Mouse (Mus musculus): Measurements from ENCODE around the gene Urah. TPM values are rescaled to one million over a fixed set of nuclear protein-coding genes. Genes with fewer than 3 reads are reported as not detected.

The Urah gene
- total RNA-seq, 2 experiments from 2014 or later: not detected

DNA sequence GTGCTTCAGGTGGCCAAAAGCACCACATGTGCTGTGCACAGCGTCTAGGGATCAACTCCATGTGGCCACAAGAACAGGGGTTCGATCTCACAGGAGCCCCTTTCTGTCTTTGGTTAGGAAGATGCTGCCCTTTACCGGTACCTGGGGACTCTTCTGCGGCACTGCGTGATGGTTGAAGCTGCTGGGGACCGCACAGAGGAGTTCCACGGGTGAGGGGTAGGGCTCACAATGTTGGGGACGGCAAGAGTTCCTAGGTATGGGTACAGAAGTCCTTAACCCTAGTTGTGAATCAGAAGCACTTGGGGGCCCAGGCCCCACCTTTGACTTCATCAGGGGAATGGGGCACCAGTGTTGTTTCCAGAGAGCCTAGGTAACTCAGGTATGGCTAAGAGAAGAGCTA, 23.9 kb downstream of the Urah start:
- no peak for ATAC-seq (replicated peaks; ENCODE audit: low FRiP score, poor library complexity, severe bottlenecking)

DNA sequence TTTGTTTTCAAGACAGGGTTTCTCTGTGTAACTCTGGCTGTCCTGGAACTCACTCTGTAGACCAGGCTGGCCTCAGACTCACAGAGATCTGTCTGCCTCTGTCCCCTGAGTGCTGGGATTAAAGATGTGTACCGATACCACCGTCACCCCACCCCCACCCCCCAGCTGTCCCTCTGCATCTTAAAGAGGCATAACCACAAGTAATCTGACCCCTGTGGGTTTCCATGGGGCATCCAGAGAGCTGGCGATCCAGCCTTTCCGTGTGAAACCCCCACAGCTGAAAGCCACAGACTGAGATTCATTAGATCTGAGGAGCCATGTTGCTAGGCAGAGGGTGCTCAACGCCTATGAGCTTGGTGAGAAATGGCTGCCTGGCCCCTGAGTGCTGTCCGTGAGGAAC, 25.2 kb downstream of the Urah start:
- no peak for ATAC-seq (replicated peaks; ENCODE audit: low FRiP score, poor library complexity, severe bottlenecking)

DNA sequence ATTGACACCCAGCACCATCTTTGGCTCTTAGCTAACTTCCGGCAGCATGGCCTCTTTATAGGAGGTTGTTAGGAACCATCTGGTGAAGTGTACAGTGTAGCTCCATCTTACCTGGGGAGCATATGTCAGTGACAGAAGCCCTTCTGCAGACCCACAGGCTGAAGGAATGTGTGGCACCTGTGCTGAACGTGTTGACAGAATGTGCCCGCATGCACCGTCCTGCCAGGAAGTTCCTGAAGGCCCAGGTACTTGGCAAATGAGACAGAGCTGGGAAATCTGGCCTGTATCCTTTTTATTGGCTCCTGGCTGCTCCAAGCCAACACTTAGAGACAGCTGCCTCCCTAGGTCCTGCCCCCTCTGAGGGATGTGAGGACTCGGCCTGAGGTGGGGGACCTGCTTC, 25.9 kb downstream of the Urah start:
- no peak for ATAC-seq (replicated peaks; ENCODE audit: low FRiP score, poor library complexity, severe bottlenecking)

DNA sequence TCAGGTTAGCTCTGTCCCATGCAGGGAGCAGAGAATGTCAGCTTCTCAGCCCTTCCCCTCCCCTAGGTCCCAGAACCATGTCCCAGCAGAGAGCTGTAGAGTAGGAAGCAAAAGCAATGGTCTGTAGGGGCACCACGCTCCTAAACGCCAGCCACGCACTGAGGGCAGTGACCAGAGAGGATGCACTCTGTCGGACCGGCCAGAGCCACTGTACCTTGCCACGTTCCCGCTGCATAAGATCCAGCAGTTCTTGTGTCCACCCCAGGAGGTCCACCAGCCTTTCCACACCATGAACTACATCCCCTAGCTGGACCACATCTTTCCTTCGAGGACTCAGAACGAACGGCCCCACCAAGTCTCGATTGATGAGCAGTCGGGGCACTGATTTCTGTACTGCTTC, 29.9 kb downstream of the Urah start:
- no peak for ATAC-seq (replicated peaks; ENCODE audit: low FRiP score, poor library complexity, severe bottlenecking)

DNA sequence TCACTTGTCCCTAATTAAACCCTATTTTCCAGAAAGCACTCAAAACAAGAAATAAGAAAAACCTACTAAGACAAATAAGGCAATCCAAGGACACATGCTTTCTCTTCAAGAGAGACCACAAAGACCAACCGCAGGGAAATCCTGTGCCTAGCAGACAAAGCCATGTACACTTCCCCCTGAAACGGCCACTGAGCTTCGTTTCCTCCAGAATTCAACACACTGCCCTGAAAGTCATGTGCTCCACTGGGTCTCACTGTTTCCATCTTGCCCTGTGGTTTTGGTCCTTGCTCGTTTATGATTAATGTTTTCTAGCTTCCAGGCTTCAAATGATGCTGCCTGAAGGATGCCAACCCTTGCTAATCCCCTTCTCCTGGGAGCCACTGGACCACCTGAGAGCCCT, 39.4 kb downstream of the Urah start:
- no peak for ATAC-seq (replicated peaks; ENCODE audit: low FRiP score, poor library complexity, severe bottlenecking)

DNA sequence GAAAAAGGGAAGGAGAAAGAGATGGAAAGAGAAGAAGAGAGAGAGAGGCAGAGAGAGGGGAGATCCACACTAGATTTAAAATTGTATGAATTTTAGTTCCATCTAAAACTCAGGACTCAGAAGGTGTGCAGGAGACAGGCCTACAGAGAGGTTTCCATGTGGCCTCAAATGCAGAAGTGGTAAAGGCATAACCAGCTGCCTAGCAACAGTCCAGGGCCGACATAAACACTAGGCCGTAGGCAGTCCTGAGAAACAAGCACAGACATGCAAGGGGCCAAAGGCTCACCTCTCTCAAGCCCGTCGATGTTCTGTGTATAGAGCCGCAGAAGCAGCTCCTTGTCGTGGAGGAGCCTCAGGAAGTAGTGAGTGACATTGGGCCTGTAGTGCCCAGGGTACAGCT, 42.5 kb downstream of the Urah start:
- ATAC-seq (replicated peaks; ENCODE audit: low FRiP score, poor library complexity, severe bottlenecking): no peak

DNA sequence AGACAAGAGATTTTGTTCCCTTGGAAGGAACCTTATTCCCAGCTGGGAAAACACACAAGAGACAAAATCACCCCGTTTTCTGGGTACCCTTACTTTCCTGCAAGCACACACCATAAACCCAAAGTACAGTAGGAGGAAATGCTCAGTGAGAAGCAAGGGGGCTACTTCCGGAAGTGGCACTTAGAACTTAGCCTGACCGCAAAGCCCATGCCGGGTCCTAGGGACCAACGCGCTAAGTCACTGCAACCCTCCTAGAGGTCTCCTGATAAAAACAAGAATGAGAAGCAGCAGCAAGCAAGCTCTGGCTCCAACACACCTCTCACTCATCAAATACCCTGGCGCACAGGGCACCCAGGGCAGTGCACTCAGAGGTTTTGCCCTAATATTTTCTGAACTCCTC, 44.5 kb downstream of the Urah start:
- no peak for ATAC-seq (replicated peaks; ENCODE audit: low FRiP score, poor library complexity, severe bottlenecking)

DNA sequence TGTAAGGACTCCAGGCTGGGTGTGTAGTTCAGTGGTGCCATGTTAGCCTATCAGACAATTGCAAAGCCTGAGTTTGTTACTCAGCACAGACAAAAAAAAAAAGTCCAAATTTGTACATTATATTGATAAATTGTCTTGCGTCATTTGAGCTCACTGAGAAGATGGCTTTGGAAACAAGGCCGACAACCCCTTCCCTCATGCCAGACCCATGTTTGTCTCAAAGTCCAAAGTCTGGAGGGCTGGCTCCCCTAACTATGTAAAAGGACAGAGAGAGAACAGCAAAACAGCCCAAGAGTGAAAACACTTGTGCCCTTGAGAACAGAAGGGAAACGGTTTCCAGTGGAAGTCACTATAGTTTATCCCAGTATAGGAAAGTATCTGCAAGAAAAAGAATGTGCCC, 45.6 kb downstream of the Urah start:
- ATAC-seq (replicated peaks; ENCODE audit: low FRiP score, poor library complexity, severe bottlenecking): no peak

DNA sequence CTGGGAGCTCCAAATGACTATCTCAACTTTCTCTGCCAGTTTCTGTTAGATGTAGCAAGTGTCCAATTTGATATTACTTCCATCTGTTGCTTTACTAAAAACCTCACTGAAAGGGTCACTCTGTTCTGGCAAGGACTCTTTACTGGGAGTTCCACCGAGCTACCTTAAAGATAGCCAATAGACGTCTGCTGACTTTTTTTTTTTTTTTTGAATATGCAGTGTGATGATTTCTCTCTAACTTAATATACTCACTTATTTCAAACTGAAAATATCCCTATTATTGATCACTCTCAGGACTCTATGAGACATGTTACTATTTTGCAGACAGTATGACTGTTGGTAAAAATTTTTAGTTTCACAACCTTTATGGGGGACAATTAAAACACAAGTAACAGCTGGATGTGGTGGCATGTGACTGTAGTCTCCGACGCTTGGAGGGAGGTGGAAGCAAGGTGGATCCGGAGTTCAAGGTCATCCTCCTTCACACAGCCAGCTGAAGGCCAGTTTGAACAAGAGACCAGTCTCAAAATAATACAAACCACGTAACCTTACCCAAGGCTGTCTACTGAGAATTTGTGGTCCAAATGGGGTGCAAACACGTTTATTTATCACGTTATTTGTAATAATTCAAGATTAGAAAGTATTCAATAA, 46.2 kb downstream of the Urah start:
- no peak for ATAC-seq (replicated peaks; ENCODE audit: low FRiP score, poor library complexity, severe bottlenecking)

DNA sequence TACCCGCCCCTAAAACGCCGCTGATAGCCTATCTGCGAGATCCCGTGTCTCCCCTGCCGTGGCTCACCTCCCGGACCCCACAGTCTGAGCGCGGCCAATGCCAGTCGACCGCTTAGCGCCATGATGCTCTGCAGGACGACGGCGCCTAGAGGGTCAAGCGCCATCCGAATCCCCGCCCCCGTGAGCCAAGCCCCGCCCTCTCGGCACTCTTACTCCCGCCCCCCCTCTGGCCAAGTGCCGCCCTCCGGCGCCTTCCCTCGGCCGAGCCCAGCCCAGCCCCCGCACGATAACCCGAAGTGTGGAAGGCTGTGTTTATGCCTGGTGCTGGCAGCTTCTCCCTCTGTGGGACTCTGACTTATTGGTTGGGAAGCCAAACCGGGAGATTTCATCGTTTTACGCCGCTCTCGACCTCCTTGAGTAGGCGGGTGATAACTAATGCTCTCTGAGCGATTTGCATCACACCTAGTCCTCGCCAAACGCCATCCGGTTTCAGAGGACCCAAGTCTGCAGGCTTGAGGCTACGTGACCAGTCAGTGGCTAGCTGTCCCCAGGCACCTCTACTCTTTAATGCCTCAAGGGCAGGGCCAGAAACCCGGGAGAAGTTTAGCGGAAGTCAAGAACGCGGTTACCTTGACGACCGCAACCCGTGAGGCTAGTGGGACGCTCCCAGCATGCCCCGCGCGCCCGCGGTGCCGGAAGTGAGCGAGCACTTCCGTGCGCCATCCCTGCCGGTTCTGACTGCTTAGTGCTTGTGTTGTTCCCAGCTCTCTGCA, 47.1 kb downstream of the Urah start, which contains the start of the genes Psmd13 and Sirt3:
Gene Psmd13 (plus strand): TSS at position 273 of the 773 bp plus-strand sequence.
Gene Sirt3 (minus strand): TSS at position 614 of the 773 bp plus-strand sequence.
- ATAC-seq (replicated peaks; ENCODE audit: low FRiP score, poor library complexity, severe bottlenecking): peak; percentile 89

DNA sequence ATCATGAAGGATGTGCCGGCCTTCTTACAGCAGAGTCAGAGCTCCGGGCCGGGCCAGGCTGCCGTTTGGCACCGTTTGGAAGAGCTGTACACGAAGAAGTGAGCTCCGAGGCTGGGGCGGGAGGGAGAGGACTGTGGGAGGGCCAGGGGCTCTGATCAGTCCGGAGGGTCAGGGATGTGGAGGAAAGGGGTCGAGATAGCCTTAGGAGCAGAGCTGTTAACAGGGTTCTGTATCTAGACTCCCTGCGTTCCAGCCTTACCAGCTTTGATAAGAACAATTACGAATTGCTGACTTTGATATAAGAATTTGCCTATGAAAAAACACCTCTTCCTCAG, 47.6 kb downstream of the Urah start:
- ATAC-seq (replicated peaks; ENCODE audit: low FRiP score, poor library complexity, severe bottlenecking): peak; percentile 39

Other genes with a start within 250 kb of the Urah start
- gene Olfr46, start 233.7 kb upstream of the Urah start, total RNA-seq (2015; ENCODE audit: low replicate concordance): 0.19 and 0.21 TPM in 2 replicates
- 0.09 and 0.28 TPM in 2 replicates for gene Olfr46, start 233.7 kb upstream of the Urah start, total RNA-seq (2017; ENCODE audit: low replicate concordance)
- not detected in 2 replicates for gene Olfr61, start 206.0 kb upstream of the Urah start, total RNA-seq (2015; ENCODE audit: low replicate concordance)
- gene Olfr61, start 206.0 kb upstream of the Urah start, total RNA-seq (2017; ENCODE audit: low replicate concordance): not detected in 2 replicates
- not detected in 2 replicates for gene Olfr53, start 188.6 kb upstream of the Urah start, total RNA-seq (2015; ENCODE audit: low replicate concordance)
- not detected in 2 replicates for gene Olfr53, start 188.6 kb upstream of the Urah start, total RNA-seq (2017; ENCODE audit: low replicate concordance)
- gene Olfr539, start 175.1 kb upstream of the Urah start, total RNA-seq (2015; ENCODE audit: low replicate concordance): not detected in 2 replicates
- 0.14 TPM in 1 of 2 replicates, not detected in the other for gene Olfr539, start 175.1 kb upstream of the Urah start, total RNA-seq (2017; ENCODE audit: low replicate concordance)
- gene Olfr45, start 153.1 kb upstream of the Urah start, total RNA-seq (2015; ENCODE audit: low replicate concordance): not detected in 2 replicates
- gene Olfr45, start 153.1 kb upstream of the Urah start, total RNA-seq (2017; ENCODE audit: low replicate concordance): not detected in 2 replicates
- not detected in 2 replicates for gene Olfr541, start 137.8 kb upstream of the Urah start, total RNA-seq (2015; ENCODE audit: low replicate concordance)
- gene Olfr541, start 137.8 kb upstream of the Urah start, total RNA-seq (2017; ENCODE audit: low replicate concordance): not detected in 2 replicates
- not detected in 2 replicates for gene Cyp2e1, start 71.3 kb upstream of the Urah start, total RNA-seq (2015; ENCODE audit: low replicate concordance)
- not detected in 2 replicates for gene Cyp2e1, start 71.3 kb upstream of the Urah start, total RNA-seq (2017; ENCODE audit: low replicate concordance)
- gene Syce1, start 47.2 kb upstream of the Urah start, total RNA-seq (2015; ENCODE audit: low replicate concordance): not detected in 2 replicates
- gene Syce1, start 47.2 kb upstream of the Urah start, total RNA-seq (2017; ENCODE audit: low replicate concordance): 0.60 TPM in 1 of 2 replicates, not detected in the other
- not detected in 2 replicates for gene Zfp941, start 12.8 kb upstream of the Urah start, total RNA-seq (2015; ENCODE audit: low replicate concordance)
- gene Zfp941, start 12.8 kb upstream of the Urah start, total RNA-seq (2017; ENCODE audit: low replicate concordance): 0.28 and 0.51 TPM in 2 replicates
- gene Scgb1c1, start 10.5 kb downstream of the Urah start, total RNA-seq (2015; ENCODE audit: low replicate concordance): not detected in 2 replicates
- gene Scgb1c1, start 10.5 kb downstream of the Urah start, total RNA-seq (2017; ENCODE audit: low replicate concordance): not detected in 2 replicates
- not detected in 2 replicates for gene Odf3, start 12.8 kb downstream of the Urah start, total RNA-seq (2015; ENCODE audit: low replicate concordance)
- gene Odf3, start 12.8 kb downstream of the Urah start, total RNA-seq (2017; ENCODE audit: low replicate concordance): not detected in 2 replicates
- gene Gm45785, start 21.3 kb downstream of the Urah start, total RNA-seq (2015; ENCODE audit: low replicate concordance): not detected in 2 replicates
- not detected in 2 replicates for gene Gm45785, start 21.3 kb downstream of the Urah start, total RNA-seq (2017; ENCODE audit: low replicate concordance)
- gene Ric8a, start 21.9 kb downstream of the Urah start, total RNA-seq (2015; ENCODE audit: low replicate concordance): 9.2 and 16.3 TPM in 2 replicates
- 9.2 and 9.8 TPM in 2 replicates for gene Ric8a, start 21.9 kb downstream of the Urah start, total RNA-seq (2017; ENCODE audit: low replicate concordance)
- 10.4 and 14.8 TPM in 2 replicates for gene Bet1l, start 22.6 kb downstream of the Urah start, total RNA-seq (2015; ENCODE audit: low replicate concordance)
- 17.3 and 19.5 TPM in 2 replicates for gene Bet1l, start 22.6 kb downstream of the Urah start, total RNA-seq (2017; ENCODE audit: low replicate concordance)
- 13.1 and 37.0 TPM in 2 replicates for gene Psmd13, start 47.0 kb downstream of the Urah start, total RNA-seq (2015; ENCODE audit: low replicate concordance)
- 56.0 and 77.4 TPM in 2 replicates for gene Psmd13, start 47.0 kb downstream of the Urah start, total RNA-seq (2017; ENCODE audit: low replicate concordance)
- 1.9 and 12.1 TPM in 2 replicates for gene Sirt3, start 47.3 kb downstream of the Urah start, total RNA-seq (2015; ENCODE audit: low replicate concordance)
- 1.4 and 2.1 TPM in 2 replicates for gene Sirt3, start 47.3 kb downstream of the Urah start, total RNA-seq (2017; ENCODE audit: low replicate concordance)
- not detected in 2 replicates for gene Cox8b, start 65.4 kb downstream of the Urah start, total RNA-seq (2015; ENCODE audit: low replicate concordance)
- gene Cox8b, start 65.4 kb downstream of the Urah start, total RNA-seq (2017; ENCODE audit: low replicate concordance): not detected in 2 replicates
- gene Nlrp6, start 85.9 kb downstream of the Urah start, total RNA-seq (2015; ENCODE audit: low replicate concordance): not detected in 2 replicates
- gene Nlrp6, start 85.9 kb downstream of the Urah start, total RNA-seq (2017; ENCODE audit: low replicate concordance): not detected in 2 replicates
- 0.38 and 3.8 TPM in 2 replicates for gene Pgghg, start 106.4 kb downstream of the Urah start, total RNA-seq (2015; ENCODE audit: low replicate concordance)
- gene Pgghg, start 106.4 kb downstream of the Urah start, total RNA-seq (2017; ENCODE audit: low replicate concordance): 1.5 and 3.3 TPM in 2 replicates
- gene Ifitm5, start 115.3 kb downstream of the Urah start, total RNA-seq (2015; ENCODE audit: low replicate concordance): not detected in 2 replicates
- gene Ifitm5, start 115.3 kb downstream of the Urah start, total RNA-seq (2017; ENCODE audit: low replicate concordance): 1.5 TPM in 1 of 2 replicates, not detected in the other
- not detected in 2 replicates for gene Gm45717, start 120.9 kb downstream of the Urah start, total RNA-seq (2015; ENCODE audit: low replicate concordance)
- gene Gm45717, start 120.9 kb downstream of the Urah start, total RNA-seq (2017; ENCODE audit: low replicate concordance): not detected in 2 replicates
- 133 and 151 TPM in 2 replicates for gene Ifitm2, start 121.0 kb downstream of the Urah start, total RNA-seq (2015; ENCODE audit: low replicate concordance)
- gene Ifitm2, start 121.0 kb downstream of the Urah start, total RNA-seq (2017; ENCODE audit: low replicate concordance): 41.4 and 47.4 TPM in 2 replicates
- 31.8 and 47.3 TPM in 2 replicates for gene Ifitm1, start 132.2 kb downstream of the Urah start, total RNA-seq (2015; ENCODE audit: low replicate concordance)
- 0.70 and 11.8 TPM in 2 replicates for gene Ifitm1, start 132.2 kb downstream of the Urah start, total RNA-seq (2017; ENCODE audit: low replicate concordance)
- gene Ifitm3, start 175.8 kb downstream of the Urah start, total RNA-seq (2015; ENCODE audit: low replicate concordance): 186 and 267 TPM in 2 replicates
- 78.8 and 112 TPM in 2 replicates for gene Ifitm3, start 175.8 kb downstream of the Urah start, total RNA-seq (2017; ENCODE audit: low replicate concordance)
- 336 and 380 TPM in 2 replicates for gene Ifitm6, start 182.9 kb downstream of the Urah start, total RNA-seq (2015; ENCODE audit: low replicate concordance)
- 99.4 and 179 TPM in 2 replicates for gene Ifitm6, start 182.9 kb downstream of the Urah start, total RNA-seq (2017; ENCODE audit: low replicate concordance)
- not detected in 2 replicates for gene Gm17387, start 194.1 kb downstream of the Urah start, total RNA-seq (2015; ENCODE audit: low replicate concordance)
- gene Gm17387, start 194.1 kb downstream of the Urah start, total RNA-seq (2017; ENCODE audit: low replicate concordance): not detected in 2 replicates
- gene B4galnt4, start 226.1 kb downstream of the Urah start, total RNA-seq (2015; ENCODE audit: low replicate concordance): 0.84 TPM in 1 of 2 replicates, not detected in the other
- not detected in 2 replicates for gene B4galnt4, start 226.1 kb downstream of the Urah start, total RNA-seq (2017; ENCODE audit: low replicate concordance)
- gene Pkp3, start 243.2 kb downstream of the Urah start, total RNA-seq (2015; ENCODE audit: low replicate concordance): not detected in 2 replicates
- not detected in 2 replicates for gene Pkp3, start 243.2 kb downstream of the Urah start, total RNA-seq (2017; ENCODE audit: low replicate concordance)

Data from erythroblast, adult 5-6 weeks (primary cell).